Mouse (Mus musculus) embryonic facial prominence, embryonic 15.5 days (tissue): ENCODE measurements around the gene Fam71a. TPM values are rescaled to one million over a fixed set of nuclear protein-coding genes. Genes with fewer than 3 reads are reported as not detected.

Source experiments
- ATAC-seq: fragments of 200-750 bp; cut with Nextera tagmentation; 2 replicates; pipeline ENCODE4 v1.8.0; 2017; ENCODE audit warnings: low read depth, moderate TSS enrichment; ENCODE audit not compliant: insufficient number of reproducible peaks, low FRiP score, low TSS enrichment
- H3K27ac ChIP-seq: fragments of 300-500 bp; sonication (generic); replicated peaks from 2 replicates; pipeline ENCODE4 v1.5.1; 2015; ENCODE audit warnings: mild to moderate bottlenecking, inconsistent platforms
- H3K27me3 ChIP-seq: fragments of 300-500 bp; sonication (generic); 2 replicates; pipeline ENCODE4 v1.6.1; 2015; ENCODE audit warnings: inconsistent platforms
- H3K36me3 ChIP-seq: fragments of 300-500 bp; sonication (generic); 2 replicates; pipeline ENCODE4 v1.6.1; 2015; ENCODE audit warnings: mild to moderate bottlenecking, inconsistent platforms
- H3K4me1 ChIP-seq: fragments of 300-500 bp; sonication (generic); 2 replicates; pipeline ENCODE4 v1.6.1; 2015; ENCODE audit warnings: inconsistent platforms
- H3K4me2 ChIP-seq: fragments of 300-500 bp; sonication (generic); replicated peaks from 2 replicates; pipeline ENCODE4 v1.6.1; 2015; ENCODE audit warnings: mild to moderate bottlenecking, inconsistent platforms
- H3K4me3 ChIP-seq: fragments of 300-500 bp; sonication (generic); replicated peaks from 2 replicates; pipeline ENCODE4 v1.5.1; 2015; ENCODE audit warnings: mild to moderate bottlenecking, inconsistent platforms
- H3K9ac ChIP-seq: fragments of 300-500 bp; sonication (generic); 2 replicates; pipeline ENCODE4 v1.6.1; 2015; ENCODE audit warnings: inconsistent platforms
- H3K9me3 ChIP-seq: fragments of 300-500 bp; sonication (generic); replicated peaks from 2 replicates; pipeline ENCODE4 v1.6.1; 2016; ENCODE audit warnings: inconsistent platforms
- WGBS: fragments of 180-500 bp; shearing (Covaris S2); methylation state at CpG from one replicate; pipeline ENCODE4 v1.1.7; 2015; 5-methylcytosine and 5-hydroxymethylcytosine counted together
- polyA plus RNA-seq: library from polyadenylated mRNA; unstranded; fragments of >200 nt; fragmentation: Nextera tagmentation; extraction: Ambion mirVana; gene quantifications from 2 replicates; pipeline ENCODE4 v1.2.1, GENCODE M21; 2015

The Fam71a gene
- polyA plus RNA-seq = not detected in 2 replicates

GRCm38 (mm10) chr1:191164717-191165116, at the start of gene Fam71a:
Fam71a (minus strand) TSS chr1:191164817.
- Histone ChIP-seq H3K9ac (no peak within 1 kb of the TSS), H3K4me3 (no peak within 1 kb of the TSS), H3K4me1 (no peaks in the 10 kb centered on the region), H3K27me3 (no peaks in the 10 kb centered on the region), H3K4me2 (no peak within 1 kb of the TSS), H3K9me3 (no peaks in the 10 kb centered on the region; the same call in 1 of the 2 replicates), H3K27ac (no peak within 1 kb of the TSS), H3K36me3 (no peaks in the 10 kb centered on the region)
- ATAC-seq = no peak
- WGBS = 65% methylated on average over 3 of the region's 3 CpGs

DNA sequence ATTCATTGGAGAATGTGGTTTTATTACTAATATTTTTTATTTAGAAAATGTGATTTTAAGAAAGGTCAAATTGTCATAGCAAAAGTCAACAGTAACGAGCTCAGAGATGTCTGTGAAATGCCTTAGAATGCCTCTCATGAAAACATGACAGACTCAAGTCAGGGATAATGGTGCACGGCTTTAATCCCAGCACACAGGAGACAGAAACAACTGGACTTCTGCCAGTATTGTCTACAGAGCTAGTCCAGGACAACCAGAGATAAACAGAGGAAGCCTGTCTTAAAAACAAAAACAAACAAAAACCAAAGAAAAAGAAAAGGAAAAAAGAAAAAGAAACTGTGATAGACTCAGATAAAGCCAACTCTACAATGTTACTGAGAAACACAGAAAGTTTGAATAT, 46.5 kb upstream of the Fam71a start:
- no peaks in the 10 kb centered on the region for H3K9me3 ChIP-seq
- ATAC-seq = no peak
- H3K36me3 ChIP-seq = no peaks in the 10 kb centered on the region
- no peak overlapping the region for H3K9ac ChIP-seq
- no peak overlapping the region for H3K4me2 ChIP-seq
- 31% methylated on average over 2 of the region's 2 CpGs for WGBS
- H3K4me3 ChIP-seq = no peak overlapping the region
- no peak overlapping the region for H3K27ac ChIP-seq
- peaks cover 2% of the 10 kb centered on the region; the same call in 1 of the 2 replicates for H3K4me1 ChIP-seq
- H3K27me3 ChIP-seq = 0 out of 2 replicates have a peak, but pooled peaks cover 3% of the 10 kb centered on the region

DNA sequence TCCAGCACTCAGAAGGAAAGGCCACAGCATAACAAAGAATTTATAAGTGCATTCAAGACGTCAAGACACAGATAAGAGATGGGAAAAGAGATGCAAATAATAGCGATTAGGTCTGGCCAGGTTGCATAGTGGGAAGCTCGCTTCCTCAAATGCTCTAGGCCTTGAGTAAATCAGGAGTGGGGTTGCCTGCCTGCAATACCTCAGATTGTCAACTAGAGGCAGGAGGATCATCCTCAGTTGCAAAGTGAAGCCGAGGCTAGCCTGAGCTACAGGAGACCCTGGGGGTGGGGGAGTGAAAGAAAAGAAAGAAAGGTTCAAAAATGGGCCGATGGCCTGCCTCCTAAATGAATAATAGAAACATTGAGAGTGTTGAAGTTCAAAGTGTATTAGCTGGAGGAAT, 41.2 kb upstream of the Fam71a start:
- Histone ChIP-seq H3K36me3 (no peaks in the 10 kb centered on the region), H3K9me3 (no peaks in the 10 kb centered on the region), H3K4me3 (no peak overlapping the region), H3K4me1 (no peaks in the 10 kb centered on the region), H3K27ac (no peak overlapping the region), H3K9ac (no peak overlapping the region), H3K27me3 (no peaks in the 10 kb centered on the region), H3K4me2 (no peak overlapping the region)
- WGBS = 81% methylated on average over 5 of the region's 5 CpGs
- no peak for ATAC-seq

DNA sequence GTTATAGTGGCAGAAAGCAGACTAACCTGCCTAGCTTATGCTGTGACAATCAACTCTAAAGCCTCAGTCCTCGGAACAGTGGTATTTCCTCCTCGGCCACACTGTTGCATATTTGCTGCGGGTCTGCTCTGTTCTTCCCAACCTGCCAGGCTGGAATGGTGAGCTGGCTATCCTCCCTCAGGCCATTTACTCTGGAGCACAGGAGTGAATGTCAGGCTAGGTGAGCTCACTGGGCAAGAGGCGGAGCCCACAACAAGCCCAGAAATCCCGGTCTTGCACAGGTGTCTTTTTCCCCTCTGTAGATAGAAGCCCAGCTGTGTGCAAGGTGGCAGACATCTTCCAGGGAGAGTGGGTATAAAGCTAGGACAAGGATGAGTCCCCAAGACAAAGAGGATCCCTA, 40.3 kb upstream of the Fam71a start:
- Histone ChIP-seq H3K9ac (no peak overlapping the region), H3K9me3 (no peaks in the 10 kb centered on the region), H3K4me3 (no peak overlapping the region), H3K4me1 (no peaks in the 10 kb centered on the region), H3K27me3 (no peaks in the 10 kb centered on the region), H3K36me3 (no peaks in the 10 kb centered on the region), H3K4me2 (no peak overlapping the region), H3K27ac (no peak overlapping the region)
- WGBS = 55% methylated on average over 5 of the region's 5 CpGs
- ATAC-seq = no peak

- Histone ChIP-seq H3K27me3 (no peaks in the 10 kb centered on the region), H3K4me2 (no peak overlapping the region), H3K4me1 (no peaks in the 10 kb centered on the region), H3K9me3 (no peaks in the 10 kb centered on the region), H3K27ac (no peak overlapping the region), H3K36me3 (no peaks in the 10 kb centered on the region), H3K9ac (no peak overlapping the region), H3K4me3 (no peak overlapping the region)
- no peak for ATAC-seq
- 63% methylated on average over 2 of the region's 2 CpGs for WGBS
Measured at GRCm38 (mm10) chr1:191203496-191203895, 38.9 kb upstream of the Fam71a start.

DNA sequence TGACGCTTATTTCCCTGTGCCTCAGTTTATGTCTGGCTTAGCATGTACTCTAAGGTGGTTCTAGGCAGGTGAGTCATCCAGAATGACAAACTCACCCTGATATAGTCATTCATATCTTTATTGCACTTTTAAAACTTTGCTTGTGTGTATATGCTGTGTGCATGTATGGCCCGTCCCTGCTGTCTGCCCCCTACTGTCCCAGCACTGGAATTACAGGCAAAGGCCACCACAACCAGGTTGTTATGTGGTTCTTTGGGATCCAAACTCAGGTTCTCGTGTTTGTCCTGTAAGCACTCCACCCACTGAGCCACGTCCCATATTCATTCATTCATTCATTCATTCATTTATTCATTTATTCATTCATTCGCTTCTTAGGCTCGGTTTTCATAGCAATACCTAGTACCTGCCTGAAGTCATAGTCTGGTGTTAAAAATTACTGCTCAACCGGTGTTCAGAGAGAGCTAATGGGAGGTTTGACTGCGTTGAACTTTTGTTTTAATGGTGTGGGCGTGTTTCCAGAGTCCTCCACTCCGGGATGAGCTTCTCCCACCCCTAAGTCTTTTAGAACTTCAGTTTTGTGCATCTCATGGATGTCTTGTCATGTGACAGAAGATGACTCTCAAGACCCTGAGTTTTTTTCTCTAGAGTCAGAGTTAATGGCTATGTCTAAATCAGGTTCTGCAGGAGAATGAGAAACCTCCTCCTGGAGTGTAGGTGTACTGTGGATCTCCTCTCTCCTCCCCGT, 37.8 kb upstream of the Fam71a start:
- no peak for ATAC-seq
- H3K4me2 ChIP-seq = no peak overlapping the region
- no peaks in the 10 kb centered on the region for H3K27me3 ChIP-seq
- H3K36me3 ChIP-seq = no peaks in the 10 kb centered on the region
- H3K4me3 ChIP-seq = no peak overlapping the region
- WGBS = 83% methylated on average over 11 of the region's 11 CpGs
- no peak overlapping the region for H3K27ac ChIP-seq
- no peak overlapping the region for H3K9ac ChIP-seq
- no peaks in the 10 kb centered on the region for H3K9me3 ChIP-seq
- no peaks in the 10 kb centered on the region for H3K4me1 ChIP-seq

- Histone ChIP-seq H3K27ac (no peak overlapping the region), H3K4me2 (no peak overlapping the region), H3K27me3 (no peaks in the 10 kb centered on the region; the same call in 1 of the 2 replicates), H3K9me3 (no peaks in the 10 kb centered on the region), H3K9ac (no peak overlapping the region), H3K36me3 (no peaks in the 10 kb centered on the region), H3K4me1 (no peaks in the 10 kb centered on the region), H3K4me3 (no peak overlapping the region)
- 83% methylated on average over 9 of the region's 9 CpGs for WGBS
- no peak for ATAC-seq
Measured at GRCm38 (mm10) chr1:191200816-191201602, 36.4 kb upstream of the Fam71a start.

DNA sequence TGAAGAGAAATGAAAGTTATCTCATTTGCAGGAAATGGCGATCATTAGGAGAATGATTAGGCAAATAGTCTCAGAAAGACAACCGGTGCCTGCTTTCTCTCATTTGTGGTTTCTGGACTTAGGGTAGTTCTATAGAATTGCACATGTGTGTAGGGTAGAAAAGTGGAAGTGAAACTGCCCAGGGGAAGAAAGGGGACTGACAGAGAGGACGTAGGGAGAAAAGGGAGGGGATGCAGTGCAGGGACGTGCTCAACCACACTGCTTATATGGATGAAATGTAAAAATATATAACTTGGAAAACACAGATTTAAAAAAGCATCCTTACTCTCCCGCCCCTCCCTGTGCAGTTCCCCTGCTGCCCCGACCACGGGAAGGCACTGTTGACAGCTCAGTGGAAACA, 33.3 kb upstream of the Fam71a start:
- Histone ChIP-seq H3K36me3 (no peaks in the 10 kb centered on the region), H3K4me3 (no peak overlapping the region), H3K4me1 (no peaks in the 10 kb centered on the region), H3K4me2 (no peak overlapping the region), H3K9ac (no peak overlapping the region), H3K27ac (no peak overlapping the region), H3K9me3 (no peaks in the 10 kb centered on the region), H3K27me3 (no peaks in the 10 kb centered on the region; the same call in 1 of the 2 replicates)
- WGBS = 57% methylated on average over 7 of the region's 7 CpGs
- ATAC-seq = no peak

- H3K9ac ChIP-seq = no peak overlapping the region
- H3K27me3 ChIP-seq = peaks cover 3% of the 10 kb centered on the region
- H3K27ac ChIP-seq = no peak overlapping the region
- H3K4me2 ChIP-seq = no peak overlapping the region
- H3K36me3 ChIP-seq = no peaks in the 10 kb centered on the region
- H3K4me3 ChIP-seq = no peak overlapping the region
- WGBS = 91% methylated on average over 6 of the region's 6 CpGs
- H3K4me1 ChIP-seq = no peaks in the 10 kb centered on the region
- no peak for ATAC-seq
- H3K9me3 ChIP-seq = no peaks in the 10 kb centered on the region
Measured at GRCm38 (mm10) chr1:191196016-191196415, 31.4 kb upstream of the Fam71a start.

DNA sequence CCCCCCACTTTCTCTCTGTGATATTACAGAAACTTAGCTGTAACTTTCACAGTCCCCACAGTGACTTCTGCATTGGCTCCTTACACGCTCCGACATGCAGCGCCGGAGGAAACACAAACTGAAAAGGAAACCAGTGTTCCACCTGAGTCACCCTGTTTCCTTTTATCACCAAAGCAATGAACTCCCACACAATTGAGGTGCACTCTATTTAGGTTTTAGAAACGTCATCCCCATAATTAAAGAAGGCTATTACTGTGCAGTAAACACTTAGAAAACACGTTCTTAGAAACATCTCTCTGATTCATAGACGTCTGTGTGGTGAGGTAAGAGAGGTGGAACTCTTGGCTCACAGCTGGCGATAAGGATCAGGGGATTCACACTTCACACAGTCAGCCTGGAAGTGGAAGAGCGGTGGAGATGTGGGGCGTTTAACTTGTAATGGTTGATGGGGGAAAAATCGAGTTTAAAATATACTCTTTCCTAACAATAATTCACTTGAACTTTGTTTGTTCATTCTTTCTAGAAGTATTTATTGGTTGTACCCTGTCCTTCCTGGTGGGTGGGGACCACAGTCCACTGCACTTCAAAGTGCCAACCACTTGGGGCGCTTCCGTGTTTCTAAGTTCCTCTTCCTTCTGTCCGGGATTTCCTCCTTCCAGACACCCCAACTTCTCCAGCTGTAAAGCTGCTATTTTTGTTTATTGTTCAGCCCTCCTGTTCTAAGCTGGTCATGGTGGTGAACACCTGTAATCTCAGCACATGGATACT, 29.2 kb upstream of the Fam71a start:
- Histone ChIP-seq H3K36me3 (no peaks in the 10 kb centered on the region), H3K27me3 (peaks cover 15% of the 10 kb centered on the region), H3K4me1 (no peaks in the 10 kb centered on the region), H3K9me3 (no peaks in the 10 kb centered on the region), H3K4me2 (no peak overlapping the region), H3K27ac (no peak overlapping the region), H3K4me3 (no peak overlapping the region), H3K9ac (no peak overlapping the region)
- 34% methylated on average over 14 of the region's 14 CpGs for WGBS
- no peak for ATAC-seq

DNA sequence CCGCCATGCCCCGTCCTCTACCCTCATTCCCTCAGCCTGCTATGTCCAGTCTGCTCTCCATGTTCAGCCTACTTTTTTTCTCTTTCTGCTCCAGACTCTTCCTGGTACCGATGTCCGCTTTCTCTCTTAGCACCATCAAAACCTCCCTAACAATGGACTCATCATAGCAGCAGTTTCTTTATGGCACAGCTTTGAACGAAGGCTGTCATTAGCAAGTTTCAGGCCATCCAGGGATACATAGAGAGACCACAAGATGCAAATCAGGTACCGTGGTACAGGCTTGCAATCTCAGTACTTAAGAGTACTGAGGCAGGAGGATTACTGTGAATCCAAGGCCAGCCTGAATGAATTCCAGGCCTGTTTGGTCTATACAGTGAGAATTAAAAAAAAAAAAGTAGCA, 28.1 kb upstream of the Fam71a start:
- Histone ChIP-seq H3K36me3 (no peaks in the 10 kb centered on the region), H3K4me2 (no peak overlapping the region), H3K27ac (no peak overlapping the region), H3K4me3 (no peak overlapping the region), H3K4me1 (no peaks in the 10 kb centered on the region), H3K9ac (no peak overlapping the region), H3K27me3 (peaks cover 22% of the 10 kb centered on the region), H3K9me3 (no peaks in the 10 kb centered on the region)
- no peak for ATAC-seq
- WGBS = 80% methylated on average over 6 of the region's 6 CpGs
